Mouse (Mus musculus) heart, postnatal 10 days (tissue): ENCODE measurements around the gene Zfp74. TPM values are rescaled to one million over a fixed set of nuclear protein-coding genes. Genes with fewer than 3 reads are reported as not detected.
"Not testable (repeated sequence)": the region's sequence is repeated elsewhere in the genome, so short reads cannot be mapped to it uniquely, and the experiment has no call there.

Source experiments
- DNase-seq, 2 experiments: peaks; one replicate each; pipeline ENCODE4 v3.0.0; 2021
- intact Hi-C: fragments of 180-260 bp; cut with DNase I; formaldehyde crosslinking; loops from one replicate; pipeline ENCODE4 v1.15.1; 2025
- total RNA-seq, 2 experiments: library from RNA; stranded (reverse); gene quantifications; 2 replicates each; pipeline ENCODE4 v1.2.3; 2021

The Zfp74 gene
- total RNA-seq: 1 to 10 TPM; 8.3 to 8.9 TPM

DNA sequence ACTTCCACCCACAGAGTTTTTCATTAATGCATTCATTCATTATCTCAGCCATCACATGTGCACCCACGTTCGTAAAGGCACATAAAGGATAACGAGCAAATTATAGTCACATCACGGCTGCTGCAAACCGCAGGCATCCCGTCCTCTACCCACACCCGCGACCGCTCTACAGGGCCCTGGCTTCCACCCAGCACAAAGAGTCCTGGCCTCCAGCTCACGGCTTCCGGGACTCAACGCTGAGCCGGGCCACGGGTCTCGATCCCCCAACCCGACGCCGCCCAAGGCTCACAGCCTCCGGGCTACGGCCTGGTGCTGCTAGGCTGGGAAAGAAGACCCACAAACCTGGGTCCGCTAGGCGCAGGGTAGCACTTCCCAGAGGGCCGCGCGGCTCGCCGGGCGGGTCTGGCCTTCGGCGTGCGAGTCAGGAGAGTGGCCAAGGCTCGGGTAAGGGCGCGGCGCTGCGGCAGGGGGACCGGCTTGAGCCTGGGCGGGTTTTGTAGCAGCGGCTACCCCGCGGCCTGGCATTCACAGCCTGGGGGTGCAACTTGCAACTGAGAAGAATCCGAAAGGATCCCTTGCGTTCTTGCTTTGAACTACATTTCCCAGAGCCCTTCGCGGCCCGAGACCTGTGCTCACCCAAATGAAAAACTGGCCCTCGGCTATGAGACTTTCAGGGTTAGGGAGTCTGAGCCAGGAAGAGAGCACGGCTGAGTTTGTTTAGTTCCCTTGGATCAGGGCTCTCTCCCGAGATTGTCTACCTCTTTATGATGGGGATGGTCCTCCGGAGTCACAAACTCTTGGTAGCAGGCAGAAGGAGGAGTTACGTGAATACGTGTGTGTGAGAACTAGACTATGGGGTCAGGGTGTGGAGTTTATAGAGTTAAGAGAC is at the start of gene Zfp74:
TSS of gene Zfp74 (minus strand) at position 577 of the 889 bp plus-strand sequence.
- intact Hi-C loops: loop anchor here (1.0 to 5.0 kb wide), 4 partner anchors 21 to 49 kb away; partner anchors contain the start of genes Zfp27, Zfp383 and Zfp568
- DNase-seq: peak; percentile 85 to 87

DNA sequence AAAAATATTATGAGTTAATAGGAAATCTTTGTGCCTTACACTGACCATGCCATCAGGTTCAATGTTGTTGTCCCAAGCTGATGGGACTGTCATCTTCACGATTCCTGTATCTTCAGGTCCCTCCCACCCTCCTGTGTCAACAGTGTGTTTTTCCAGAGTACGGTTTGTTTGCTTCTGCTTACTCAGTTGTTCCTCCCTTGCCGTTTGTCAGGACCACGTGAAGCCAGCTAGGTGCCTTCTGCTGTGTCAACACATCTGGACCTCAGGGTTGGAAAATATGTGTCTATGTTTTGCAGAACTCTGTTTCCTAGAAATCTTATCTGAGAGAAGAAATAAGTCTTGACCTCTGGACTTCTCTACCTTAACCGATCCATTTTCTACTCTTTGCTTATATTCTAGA is 46.7 kb upstream of the Zfp74 start:
- intact Hi-C loops: loop anchor here (5.0 kb wide), 1 partner anchor 48 kb away; the partner anchor contains the start of gene Zfp74
- no peak for DNase-seq

DNA sequence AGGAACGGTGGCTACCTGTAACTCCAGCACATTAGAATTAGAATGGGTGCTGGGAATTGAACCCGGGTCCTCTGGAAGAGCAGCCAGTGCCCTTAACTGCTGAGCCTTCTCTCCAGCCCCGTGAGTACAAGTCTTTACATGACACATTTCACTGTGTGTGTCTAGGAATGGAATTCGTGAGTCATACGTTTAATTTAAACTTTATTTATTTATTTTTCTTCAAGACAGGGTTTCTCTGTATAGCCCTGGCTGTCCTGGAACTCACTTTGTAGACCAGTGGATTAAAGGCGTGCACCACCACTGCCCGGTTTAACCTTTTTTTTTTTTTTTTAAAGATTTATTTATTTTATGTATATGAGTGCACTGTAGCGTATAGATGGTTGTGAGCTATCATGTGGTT is 41.2 kb upstream of the Zfp74 start:
- DNase-seq: no peak
- intact Hi-C loops: no loop called here

DNA sequence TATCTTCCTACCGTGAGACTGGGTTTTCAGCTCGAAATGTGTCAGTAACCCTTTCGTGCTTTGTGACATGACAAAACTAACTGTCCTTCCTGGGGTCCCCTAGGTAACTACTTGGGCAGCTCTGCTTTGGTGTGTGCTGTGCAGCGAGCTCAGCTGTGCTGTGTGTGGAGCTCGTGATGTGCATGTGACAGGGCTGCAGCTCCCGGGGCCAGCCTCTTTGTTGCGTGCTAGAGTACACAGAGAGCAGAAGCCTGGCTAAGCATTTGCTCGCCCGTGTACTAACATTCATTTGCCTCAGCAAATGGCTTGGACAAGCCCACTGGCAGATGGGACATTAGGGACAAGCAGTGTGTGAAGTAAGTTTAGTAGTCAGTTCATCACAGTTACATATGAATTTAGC is 39.5 kb upstream of the Zfp74 start:
- DNase-seq: no peak
- intact Hi-C loops: no loop called here

DNA sequence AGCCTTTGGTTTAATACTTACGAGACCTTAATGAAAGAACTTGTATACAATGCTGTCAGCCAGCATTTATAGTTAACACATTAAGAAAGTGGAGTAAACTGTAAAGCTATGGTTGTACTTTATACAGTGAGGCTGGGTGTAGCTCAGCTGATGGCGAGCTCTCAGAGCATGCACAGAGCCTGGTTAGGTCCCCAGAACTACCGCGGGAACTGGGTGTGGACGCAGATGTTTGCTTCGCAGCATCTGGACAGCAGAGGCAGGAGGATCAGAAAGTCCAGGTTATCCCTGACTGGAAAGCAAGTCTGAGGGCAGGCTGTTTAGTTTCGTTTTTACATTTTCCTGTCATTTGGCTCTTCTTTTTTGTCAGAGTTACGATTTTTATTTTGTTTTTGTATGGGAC is 38.8 kb upstream of the Zfp74 start:
- no peak for DNase-seq
- intact Hi-C loops: no loop called here

DNA sequence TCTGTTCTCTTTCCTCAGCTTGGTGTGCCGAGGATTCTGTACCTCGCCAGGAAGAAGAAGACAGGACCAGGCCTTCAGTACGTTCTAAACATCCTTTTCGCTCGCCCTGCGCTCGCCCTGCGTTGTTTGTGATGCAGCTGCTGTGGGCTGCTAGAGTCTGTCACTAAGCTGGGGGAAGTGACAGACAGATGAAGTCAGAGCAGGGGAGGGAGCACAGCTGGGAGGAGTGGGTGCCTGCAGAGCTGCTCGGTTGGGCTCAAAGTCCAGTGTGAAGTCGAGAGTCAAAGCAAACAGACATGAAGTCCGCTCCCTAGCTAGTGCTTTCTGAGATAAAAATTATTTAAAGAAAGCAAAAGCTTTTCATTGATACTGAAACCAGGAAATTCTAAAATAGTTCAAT is 35.1 kb upstream of the Zfp74 start:
- no peak for DNase-seq
- intact Hi-C loops: no loop called here

DNA sequence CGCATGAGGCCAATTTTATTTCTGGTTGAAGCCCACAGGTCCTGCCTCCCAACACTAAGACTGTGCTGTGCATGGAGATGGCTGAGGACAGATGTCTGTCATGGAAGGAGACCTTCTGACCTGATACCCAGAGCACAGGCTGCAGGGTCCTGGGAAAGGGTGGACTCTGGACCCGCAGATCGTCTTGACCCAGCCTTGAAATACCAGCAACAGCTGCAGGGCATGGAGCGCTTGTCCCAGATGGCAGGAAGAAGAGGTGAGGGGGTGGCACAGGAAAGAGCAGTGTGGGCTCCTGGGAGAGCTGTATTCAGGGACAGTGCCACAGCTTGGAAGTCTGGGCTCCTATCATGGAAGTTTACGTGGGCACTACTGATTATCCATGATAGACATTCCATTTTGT is 33.7 kb upstream of the Zfp74 start:
- intact Hi-C loops: no loop called here
- DNase-seq: no peak

DNA sequence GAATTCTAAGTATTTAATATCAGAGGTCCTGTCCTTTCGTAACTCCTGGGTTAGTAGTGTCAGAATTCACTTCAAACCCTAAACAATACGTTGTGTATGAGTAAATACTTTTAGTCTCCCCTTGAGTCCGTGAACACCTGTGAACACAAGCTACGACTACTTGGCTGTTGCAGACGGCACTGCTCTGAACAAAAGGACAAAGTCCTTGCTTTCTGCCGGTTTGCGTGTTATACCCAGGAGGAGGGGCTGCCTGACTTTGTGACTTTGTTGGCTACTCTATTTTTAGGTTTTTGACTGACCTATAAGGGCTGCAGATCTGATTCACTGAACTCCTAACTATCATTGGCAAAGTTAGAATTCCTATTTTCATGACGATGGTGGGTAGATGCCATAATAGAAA is 32.2 kb upstream of the Zfp74 start:
- intact Hi-C loops: no loop called here
- DNase-seq: no peak

DNA sequence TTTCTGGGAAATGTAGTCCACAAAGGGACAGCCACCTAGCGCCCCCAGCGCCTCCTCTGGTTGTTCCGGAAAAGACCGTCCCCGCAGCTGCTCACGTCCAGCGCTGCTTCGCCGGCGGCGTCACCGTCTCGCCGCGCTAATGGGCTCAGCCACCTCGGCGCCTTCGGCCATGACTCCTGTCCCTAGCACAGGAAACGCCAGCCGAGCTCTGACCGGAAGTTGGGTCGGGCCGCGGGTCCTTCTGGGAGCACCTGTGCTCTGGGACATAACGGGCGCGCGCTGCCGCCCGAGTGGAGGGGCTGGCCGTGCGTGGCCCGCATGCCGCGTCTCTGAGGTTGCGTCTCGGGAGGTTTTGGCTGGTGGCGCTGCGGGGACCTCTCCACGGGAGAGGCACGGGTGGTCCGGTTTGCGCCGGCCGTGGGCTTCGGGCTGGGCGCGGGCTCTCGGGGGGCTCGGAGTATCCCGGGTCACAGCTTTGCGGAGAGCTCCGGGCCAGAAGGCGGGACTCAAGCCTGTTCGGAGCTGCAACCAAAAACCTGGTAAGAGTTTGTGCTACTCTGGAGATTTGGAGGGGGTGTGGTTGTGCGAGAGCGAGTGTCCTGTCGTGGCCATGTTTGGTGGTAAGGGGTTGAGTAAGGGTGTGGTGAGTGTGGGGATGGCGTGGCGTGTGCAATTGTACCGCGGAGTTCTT is 29.9 kb upstream of the Zfp74 start, which contains the start of gene Zfp568:
TSS of gene Zfp568 (plus strand) at position 266 of the 691 bp plus-strand sequence.
- intact Hi-C loops: loop anchor here (1.0 to 2.0 kb wide), 2 partner anchors 30 to 77 kb away; partner anchors contain the start of genes Zfp27 and Zfp74
- peak; percentile 95 to 97 for DNase-seq

DNA sequence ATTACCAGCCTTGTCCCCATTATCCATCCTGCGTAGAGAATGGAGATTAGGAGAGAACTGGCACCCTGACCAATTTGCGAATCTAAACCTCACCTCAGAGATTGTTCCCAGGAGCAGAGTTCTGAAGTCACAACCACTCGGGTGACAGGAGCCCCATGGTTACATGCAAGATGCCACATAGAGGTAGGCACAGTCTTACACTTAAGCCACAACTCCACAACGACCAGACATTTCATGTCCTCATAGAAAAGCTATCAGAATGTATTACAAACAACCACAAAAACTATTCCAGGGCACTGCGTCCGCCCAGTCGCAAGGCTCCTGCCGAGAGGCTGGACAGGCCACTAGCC is 29.4 kb upstream of the Zfp74 start:
- DNase-seq: no peak
- intact Hi-C loops: loop anchor here (1.0 kb wide), 1 partner anchor 29 kb away; the partner anchor contains the start of gene Zfp74

DNA sequence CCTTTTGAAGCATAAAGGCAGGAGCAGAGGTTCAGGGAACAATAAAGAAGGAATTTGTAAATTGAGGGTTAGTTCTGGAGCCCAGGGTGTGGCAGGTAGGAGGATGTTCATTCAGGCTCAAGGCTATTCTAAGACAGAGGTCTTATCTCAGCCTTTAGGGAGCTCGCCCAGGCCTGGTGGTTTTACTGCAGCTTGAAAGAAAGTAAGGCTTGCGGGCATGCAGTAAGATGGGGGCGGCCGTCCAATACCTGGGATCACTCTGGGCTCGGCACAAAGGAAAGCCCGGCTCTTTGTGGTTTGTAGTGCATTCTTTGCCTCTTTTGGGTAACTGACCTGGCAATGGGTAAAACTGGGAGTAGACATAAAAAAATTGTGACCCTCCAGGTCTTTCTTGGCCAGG is 29.0 kb upstream of the Zfp74 start:
- intact Hi-C loops: loop anchor here (1.0 kb wide), 1 partner anchor 29 kb away; the partner anchor contains the start of gene Zfp74
- DNase-seq: peak in 1 of 2 experiments; percentile 37

DNA sequence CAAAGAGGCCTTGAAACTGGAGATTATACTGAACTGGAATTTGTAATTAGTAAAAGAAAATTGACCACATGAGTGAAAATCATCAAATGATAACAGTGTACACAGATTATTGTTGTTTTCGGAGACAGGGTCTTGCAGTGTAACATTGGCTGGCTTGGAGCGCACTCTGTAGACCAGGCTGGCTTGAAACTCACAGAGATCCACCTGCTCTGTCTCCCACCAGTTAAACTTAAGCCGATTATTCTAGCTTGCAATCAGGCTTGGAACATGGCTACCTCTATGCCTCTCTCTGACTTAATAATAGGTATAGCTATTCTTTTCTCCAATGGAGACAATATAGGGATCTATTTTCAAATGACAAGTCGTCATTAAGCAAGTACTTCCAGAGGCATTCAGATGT is 28.5 kb upstream of the Zfp74 start:
- intact Hi-C loops: no loop called here

DNA sequence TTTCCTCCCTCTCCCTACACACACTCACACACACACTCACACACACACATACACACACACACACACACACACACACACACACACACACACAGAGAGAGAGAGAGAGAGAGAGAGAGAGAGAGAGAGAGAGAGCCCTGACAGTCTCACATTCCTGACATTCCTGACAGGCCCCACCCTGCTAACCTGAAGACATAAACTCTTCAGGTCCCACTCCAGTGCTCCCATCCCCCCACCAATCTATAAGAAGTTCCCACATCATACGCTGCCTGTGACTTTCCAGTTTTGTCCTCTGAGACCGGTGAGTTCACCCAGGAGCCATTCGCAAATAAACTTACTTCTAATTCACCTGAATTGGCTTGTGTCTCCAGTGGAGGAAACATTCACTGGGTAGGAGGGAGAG is 28.0 kb upstream of the Zfp74 start:
- intact Hi-C loops: no loop called here
- peak in 1 of 2 experiments; percentile 19 for DNase-seq

More for the DNA sequence above, 28.5 kb upstream of the Zfp74 start:
- DNase-seq: peak in 1 of 2 experiments; percentile 19

DNA sequence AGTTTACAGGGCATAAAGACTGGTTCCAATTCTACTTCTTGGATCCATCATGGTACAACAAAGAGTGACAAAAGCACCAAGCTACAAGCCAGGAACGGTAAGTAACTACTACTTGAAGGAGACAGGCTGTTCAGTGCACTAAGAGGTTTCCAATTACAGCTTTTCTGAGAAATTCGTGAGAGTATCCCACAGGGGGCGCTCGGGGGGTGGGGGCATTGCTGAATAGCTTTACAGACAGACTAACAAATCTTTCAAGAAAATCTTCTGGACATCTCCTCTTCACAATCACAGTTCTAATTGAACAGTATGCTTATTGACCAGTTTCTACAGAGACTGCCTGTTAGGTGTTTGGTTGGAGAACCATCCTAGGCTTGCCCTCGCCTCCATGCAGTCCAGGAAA is 27.6 kb upstream of the Zfp74 start:
- no peak for DNase-seq
- intact Hi-C loops: no loop called here

DNA sequence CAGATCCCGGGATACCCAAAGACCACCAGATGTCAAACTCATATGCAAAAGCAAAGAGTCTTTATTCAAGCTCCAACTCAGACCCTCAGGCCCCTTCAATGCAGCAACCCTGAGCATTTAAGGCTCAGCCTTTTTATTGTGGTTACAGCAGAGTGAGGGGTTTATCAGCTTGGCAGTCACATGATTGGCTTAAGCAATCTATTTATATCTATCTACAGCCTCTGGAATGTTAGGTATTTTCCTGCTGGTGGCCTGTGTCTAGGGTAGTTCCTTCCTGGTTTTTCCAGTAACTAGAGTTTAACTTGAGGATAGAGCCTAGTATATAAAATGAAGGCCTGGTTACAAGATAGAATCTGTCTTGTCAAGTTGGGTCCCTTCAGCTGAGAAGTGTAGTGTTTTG is 26.9 kb upstream of the Zfp74 start:
- intact Hi-C loops: no loop called here
- DNase-seq: peak in 1 of 2 experiments; percentile 20

DNA sequence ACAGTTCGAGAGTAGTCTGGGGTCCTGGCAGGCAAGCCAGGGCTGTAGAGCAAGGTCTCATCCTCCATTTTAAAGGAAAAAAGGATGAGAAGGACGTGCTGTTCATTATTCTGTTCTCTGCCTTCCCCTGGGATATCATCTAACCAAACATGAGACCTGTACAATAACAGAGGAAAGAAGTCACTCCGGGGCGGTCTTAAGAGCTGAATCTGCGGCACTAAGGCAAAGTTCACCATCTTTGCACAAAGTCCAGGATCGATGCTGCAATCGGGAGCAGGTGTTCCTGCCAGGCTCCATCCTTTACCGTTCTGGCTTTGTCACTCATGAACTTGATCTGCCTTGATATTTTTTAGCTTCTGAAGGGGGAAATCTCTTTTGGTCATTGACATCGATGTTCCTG is 16.8 kb upstream of the Zfp74 start:
- no peak for DNase-seq
- intact Hi-C loops: no loop called here

DNA sequence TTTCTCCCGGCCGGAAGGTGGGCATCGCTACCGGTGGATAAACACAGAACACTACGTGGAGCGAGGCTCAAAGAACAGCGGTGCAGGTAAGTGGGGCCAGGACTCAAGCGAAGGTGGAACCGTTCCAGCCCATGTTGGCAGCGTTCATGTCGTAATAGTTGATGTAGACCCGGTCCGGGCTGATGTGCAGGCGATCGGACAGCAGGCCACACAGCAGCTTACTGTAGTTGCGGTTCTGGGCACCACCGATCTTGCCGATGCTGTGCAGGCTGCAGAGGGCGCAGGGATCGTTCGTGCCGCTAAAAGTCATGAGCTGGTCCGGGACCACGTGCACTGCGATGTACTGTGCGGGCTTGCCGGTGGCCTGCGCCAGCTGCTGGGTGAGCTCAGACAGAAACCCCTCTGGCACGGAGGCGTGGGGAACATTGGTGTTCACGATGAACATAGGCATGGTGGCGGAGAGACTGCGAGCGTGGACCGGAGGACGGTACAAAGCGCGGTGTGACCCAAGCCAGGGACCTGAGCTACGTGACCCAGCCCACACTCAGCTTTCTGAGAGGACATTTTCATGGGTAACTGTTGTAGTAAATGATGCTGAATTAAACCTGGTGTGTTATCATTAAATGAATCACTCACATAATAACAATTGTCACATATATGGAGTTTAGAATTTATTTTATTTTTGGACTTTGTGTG is 11.4 kb upstream of the Zfp74 start:
- intact Hi-C loops, DNase-seq: not testable (repeated sequence)

DNA sequence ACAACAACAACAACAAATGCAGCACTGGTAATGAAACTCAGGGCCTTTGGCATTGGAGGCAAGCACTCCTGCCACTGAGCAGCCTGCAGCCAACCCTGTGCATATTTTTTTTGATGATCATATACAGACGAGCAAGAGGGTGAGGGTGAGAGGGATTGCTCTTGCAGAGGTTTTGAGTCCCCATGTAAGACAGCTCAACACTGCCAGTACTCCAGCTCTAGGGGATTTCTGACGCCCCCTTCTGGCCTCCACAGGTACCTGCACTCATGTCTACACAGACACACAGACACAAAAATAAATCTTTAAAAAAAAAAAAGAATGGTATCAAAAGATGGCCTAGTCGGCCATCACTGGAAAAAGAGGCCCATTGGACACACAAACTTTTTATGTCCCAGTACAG is 5.1 kb upstream of the Zfp74 start:
- intact Hi-C loops: no loop called here
- no peak for DNase-seq

DNA sequence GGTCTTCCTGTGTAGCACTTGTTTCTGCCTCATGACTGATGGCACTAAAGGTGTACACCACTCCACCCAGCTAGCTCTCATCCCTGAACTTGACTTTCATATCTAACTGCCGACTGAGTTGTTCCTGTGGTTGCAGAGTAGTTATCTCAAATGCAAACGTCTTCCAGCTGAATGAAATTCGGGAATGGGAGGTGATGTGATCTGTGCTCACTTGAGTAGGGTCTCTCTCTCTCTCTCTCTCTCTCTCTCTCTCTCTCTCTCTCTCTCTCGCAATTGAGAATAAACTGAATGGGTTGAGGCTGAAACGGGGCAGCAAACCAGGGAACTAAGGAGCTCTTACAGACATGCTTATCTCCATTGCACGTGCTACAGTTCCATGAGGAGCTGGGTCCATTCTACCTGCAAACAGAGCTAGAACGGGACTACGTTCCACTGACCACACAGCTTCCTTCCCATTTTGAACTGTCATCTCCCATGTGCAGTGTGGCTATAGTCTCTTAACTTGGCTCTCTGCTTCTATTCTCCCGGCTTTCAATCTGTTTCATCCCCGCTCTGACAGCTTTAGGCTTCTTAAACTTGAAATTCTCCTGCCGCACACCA is 4.3 kb upstream of the Zfp74 start:
- intact Hi-C loops: no loop called here
- no peak for DNase-seq

DNA sequence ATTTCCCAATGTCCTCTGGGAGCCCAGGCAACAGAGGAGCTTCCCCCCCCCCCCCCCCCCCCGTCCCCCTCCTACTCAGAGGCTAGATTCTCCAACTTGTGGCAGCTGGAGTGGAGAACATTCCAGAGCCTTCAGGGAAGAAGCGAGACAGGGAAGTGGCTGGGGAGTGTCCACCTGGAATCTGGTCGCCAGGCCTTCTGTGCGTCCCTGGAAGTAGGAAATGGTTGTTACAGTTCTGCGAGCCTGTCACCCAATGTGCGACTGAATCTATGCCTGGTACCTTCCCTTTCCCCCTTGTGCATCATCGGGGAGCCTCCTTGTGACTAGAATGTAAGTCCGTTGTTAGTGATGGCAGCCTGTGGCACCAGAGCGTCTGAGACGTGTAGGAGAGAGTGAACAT is 2.4 kb upstream of the Zfp74 start:
- intact Hi-C loops: no loop called here
- DNase-seq: peak; percentile 13 to 20
